Comparison of ENCODE assay signal across 12 mouse cellular contexts in genomic region chr6:22347132-22347902, GRCm38 (mm10). TPM values are rescaled to one million over a fixed set of nuclear protein-coding genes. Genes with fewer than 3 reads are reported as not detected.
DNase-seq lines count a peak whose midpoint lies in the region; ATAC-seq lines count a peak whose summit lies in the region.
"Had no signal": no experiment of that assay in that cellular context is flagged by ENCODE, and none has a peak within 500 bp of the region (broad histone marks: within the 10 kb centered on the region; RNA-seq: fewer than 3 reads in every experiment).

No protein-coding gene starts in this region.

- H3K9ac ChIP-seq in heart, embryonic 14.5 days (ENCODE audit: low read length) = no peak overlapping the region
- no peak overlapping the region for H3K9ac ChIP-seq in neural tube, embryonic 15.5 days (replicated peaks)

- no peaks in the 10 kb centered on the region for H3K36me3 ChIP-seq in heart, embryonic 14.5 days (ENCODE audit: control insufficient read depth, insufficient read depth, low read length)
- no peaks in the 10 kb centered on the region for H3K36me3 ChIP-seq in neural tube, embryonic 15.5 days
- H3K36me3 ChIP-seq: forebrain, embryonic 10.5 days had no signal

- peak overlapping the region; percentile 35 to 36; a peak in 2 of 4 replicates for H3K27ac ChIP-seq in heart, embryonic 14.5 days (replicated peaks in 1 of 2; ENCODE audit: control insufficient read depth in 1 of 2, insufficient read depth in 1 of 2, low read depth in 2 of 2, low read length in 2 of 2)
- H3K27ac ChIP-seq in neural tube, embryonic 15.5 days (replicated peaks) = no peak overlapping the region
- H3K27ac ChIP-seq: forebrain, embryonic 10.5 days had no signal

- 56% methylated on average over 8 of the region's 8 CpGs for WGBS in heart, embryonic 14.5 days
- WGBS in neural tube, embryonic 15.5 days = 80% methylated on average over 8 of the region's 8 CpGs

- no peak for DNase-seq in heart, postnatal 25 days (ENCODE audit: low spot score)
- peak; percentile 88 for DNase-seq in 3T3-L1 (ENCODE audit: low read depth, low spot score)
- peak; percentile 70 for DNase-seq in NIH3T3 (ENCODE audit: low read depth)
- peak; percentile 54 for DNase-seq in induced T-regulatory cell, adult 2 months (ENCODE audit: low read depth)
- no peak for DNase-seq in ovary, adult 18-20 months (ENCODE audit: low spot score)
- no peak for DNase-seq in cerebellum, adult 9-10 months
- DNase-seq: gastrocnemius, postnatal 25 days; thymus, postnatal 25 days had no signal

- ATAC-seq in heart, embryonic 14.5 days (ENCODE audit: insufficient number of reproducible peaks, insufficient read depth, low FRiP score, low read depth) = no peak
- ATAC-seq in neural tube, embryonic 15.5 days (ENCODE audit: low FRiP score) = no peak
- ATAC-seq: inflammation-experienced regulatory T-cells, adult 6 months had no signal

- H3K27me3 ChIP-seq in heart, embryonic 14.5 days (ENCODE audit: control insufficient read depth, insufficient read depth, low read length) = no peaks in the 10 kb centered on the region
- no peaks in the 10 kb centered on the region for H3K27me3 ChIP-seq in neural tube, embryonic 15.5 days (replicated peaks)

- H3K9me3 ChIP-seq in heart, embryonic 14.5 days (ENCODE audit: control insufficient read depth, low read length) = no peaks in the 10 kb centered on the region
- no peaks in the 10 kb centered on the region for H3K9me3 ChIP-seq in neural tube, embryonic 15.5 days (replicated peaks)
- H3K9me3 ChIP-seq: forebrain, embryonic 10.5 days had no signal

- intact Hi-C loops in heart, postnatal 25 days (cut with DNase I) = no loop called here

- peaks cover 15 to 41% of the 10 kb centered on the region in 2 experiments for H3K4me1 ChIP-seq in heart, embryonic 14.5 days (ENCODE audit: control insufficient read depth in 2 of 2, insufficient read depth in 2 of 2, low read length in 2 of 2)
- H3K4me1 ChIP-seq in neural tube, embryonic 15.5 days = no peaks in the 10 kb centered on the region

- H3K4me2 ChIP-seq in heart, embryonic 14.5 days (ENCODE audit: low read length) = peak overlapping the region; percentile 27; the same call in 1 of the 2 replicates
- H3K4me2 ChIP-seq in neural tube, embryonic 15.5 days = no peak overlapping the region

- H3K4me3 ChIP-seq in heart, embryonic 14.5 days (ENCODE audit: control insufficient read depth in 1 of 2, insufficient read depth in 1 of 2, low read depth in 1 of 2, low read length in 2 of 2) = no peak overlapping the region
- H3K4me3 ChIP-seq in neural tube, embryonic 15.5 days (replicated peaks) = no peak overlapping the region
- H3K4me3 ChIP-seq: forebrain, embryonic 10.5 days had no signal

RNA-seq across cellular contexts. Expression of gene Fam3c, which starts 8.7 kb away (rescaled TPM):
- 47.5 and 49.6 TPM in 2 replicates for polyA plus RNA-seq in heart, embryonic 14.5 days (2014; fragmentation: Nextera tagmentation; extraction: Ambion mirVana)
- total RNA-seq in heart, postnatal 25 days (2021) = 10 to 100 TPM; 23.6 to 27.5 TPM
- polyA plus RNA-seq in neural tube, embryonic 15.5 days (2015; fragmentation: Nextera tagmentation; extraction: Ambion mirVana) = 78.7 and 86.8 TPM in 2 replicates

RNA-seq across cellular contexts. Expression of gene Wnt16, which starts 59.3 kb away (rescaled TPM):
- polyA plus RNA-seq in heart, embryonic 14.5 days (2014; fragmentation: Nextera tagmentation; extraction: Ambion mirVana) = 1.9 and 2.4 TPM in 2 replicates
- under 1 TPM; 0.42 to 0.75 TPM for total RNA-seq in heart, postnatal 25 days (2021)
- polyA plus RNA-seq in neural tube, embryonic 15.5 days (2015; fragmentation: Nextera tagmentation; extraction: Ambion mirVana) = 0.54 and 0.88 TPM in 2 replicates

Comparison
In these comparisons a context has a peak if more than half of its experiments do, and no peak if none do; other contexts are left out.
1. DNase-seq: peak in 3T3-L1 (single experiment), NIH3T3 (single experiment) and induced T-regulatory cell, adult 2 months (single experiment); none in heart, postnatal 25 days (single experiment), ovary, adult 18-20 months (single experiment) and cerebellum, adult 9-10 months (single experiment).